Comparison of ENCODE assay signal across 23 mouse cellular contexts in genomic region chr1:160284241-160284640, GRCm38 (mm10).
DNase-seq lines count a peak whose midpoint lies in the region; ATAC-seq and TF ChIP-seq lines count a peak whose summit lies in the region.
"Had no signal": no experiment of that assay in that cellular context is flagged by ENCODE, and none has a peak within 500 bp of the region (broad histone marks: within the 10 kb centered on the region; RNA-seq: fewer than 3 reads in every experiment).

No protein-coding gene starts in this region.

- H3K36me3 ChIP-seq in forebrain, embryonic 16.5 days (ENCODE audit: control insufficient read depth, insufficient read depth) = no peaks in the 10 kb centered on the region
- H3K36me3 ChIP-seq in forebrain, embryonic 11.5 days (ENCODE audit: control insufficient read depth, insufficient read depth, low read length) = no peaks in the 10 kb centered on the region
- peaks cover 64% of the 10 kb centered on the region for H3K36me3 ChIP-seq in megakaryocyte, embryonic 14.5 days (replicated peaks; ENCODE audit: low read length)
- H3K36me3 ChIP-seq: embryonic facial prominence, embryonic 10.5 days; embryonic facial prominence, embryonic 12.5 days had no signal

- 86% methylated on average over 4 of the region's 4 CpGs for WGBS in cerebellum, adult 2 months
- WGBS in forebrain, embryonic 16.5 days = 70% methylated on average over 4 of the region's 4 CpGs
- 76% methylated on average over 4 of the region's 4 CpGs for WGBS in forebrain, embryonic 11.5 days

- peak in 1 of 2 experiments; percentile 32 for DNase-seq in cerebellum, adult 2 months
- no peak for DNase-seq in cerebellum, adult 11 months
- DNase-seq in forebrain, embryonic 11.5 days (ENCODE audit: low spot score) = no peak
- no peak for DNase-seq in layer of hippocampus, adult 2 months (ENCODE audit: low spot score in 2 of 2)
- no peak for DNase-seq in layer of hippocampus, postnatal 10 days (ENCODE audit: low spot score in 2 of 2)
- DNase-seq: adrenal gland, adult 8-10 months; adrenal gland, postnatal 14 days; adrenal gland, postnatal 36 days; B cell, adult 2 months; cerebellum, adult 18-20 months; cerebellum, adult 9-10 months; forebrain, postnatal 0 days had no signal

- no peak overlapping the region for H3K4me2 ChIP-seq in forebrain, embryonic 16.5 days (ENCODE audit: low read length)
- H3K4me2 ChIP-seq in forebrain, embryonic 11.5 days (ENCODE audit: low read depth, low read length, severe bottlenecking) = no peak overlapping the region
- H3K4me2 ChIP-seq: embryonic facial prominence, embryonic 12.5 days; forebrain, embryonic 13.5 days had no signal

- H3K27ac ChIP-seq in cerebellum, adult 2 months (ENCODE audit: insufficient read depth, low read length) = peak overlapping the region; percentile 14; the same call in 1 of the 2 replicates
- peak overlapping the region; percentile 58 for H3K27ac ChIP-seq in forebrain, embryonic 16.5 days (ENCODE audit: low read length)
- H3K27ac ChIP-seq in forebrain, embryonic 11.5 days (ENCODE audit: low read depth, low read length) = no peak overlapping the region
- H3K27ac ChIP-seq in layer of hippocampus, adult 2 months = peak overlapping the region; percentile 29; the same call in 1 of the 2 replicates
- H3K27ac ChIP-seq: embryonic facial prominence, embryonic 10.5 days; embryonic facial prominence, embryonic 12.5 days; forebrain, embryonic 13.5 days had no signal

- peaks cover 29% of the 10 kb centered on the region; the same call in 1 of the 2 replicates for H3K4me1 ChIP-seq in cerebellum, adult 2 months (ENCODE audit: control insufficient read depth, insufficient read depth, low read length)
- H3K4me1 ChIP-seq in forebrain, embryonic 16.5 days (replicated peaks; ENCODE audit: control insufficient read depth, insufficient read depth, low read length) = peaks cover 22% of the 10 kb centered on the region
- no peaks in the 10 kb centered on the region for H3K4me1 ChIP-seq in forebrain, embryonic 11.5 days (replicated peaks; ENCODE audit: control insufficient read depth, insufficient read depth, low read length)
- peaks cover 93% of the 10 kb centered on the region for H3K4me1 ChIP-seq in megakaryocyte, embryonic 14.5 days

- H3K9ac ChIP-seq in forebrain, embryonic 16.5 days (replicated peaks; ENCODE audit: low read depth, low read length) = no peak overlapping the region
- no peak overlapping the region for H3K9ac ChIP-seq in forebrain, embryonic 11.5 days (ENCODE audit: low read length)
- H3K9ac ChIP-seq: embryonic facial prominence, embryonic 12.5 days; forebrain, embryonic 13.5 days; forebrain, postnatal 0 days had no signal

- no peaks in the 10 kb centered on the region for H3K9me3 ChIP-seq in forebrain, embryonic 16.5 days (ENCODE audit: control insufficient read depth, low read length)
- H3K9me3 ChIP-seq in forebrain, embryonic 11.5 days (ENCODE audit: control insufficient read depth, low read length) = no peaks in the 10 kb centered on the region
- no peaks in the 10 kb centered on the region for H3K9me3 ChIP-seq in megakaryocyte, embryonic 14.5 days
- H3K9me3 ChIP-seq: embryonic facial prominence, embryonic 10.5 days; embryonic facial prominence, embryonic 12.5 days; forebrain, embryonic 13.5 days; G1E had no signal

- TF ChIP-seq CTCF in cerebellum, adult 2 months (IDR thresholded peaks at IDR 0.05; ENCODE audit: borderline replicate concordance, insufficient read depth, low read depth, low read length) = no peak
- no peak for TF ChIP-seq CTCF in layer of hippocampus, adult 2 months (conservative IDR thresholded peaks at IDR 0.05)

- no peak for ATAC-seq in forebrain, embryonic 16.5 days
- no peak for ATAC-seq in forebrain, embryonic 11.5 days (replicated peaks; ENCODE audit: low FRiP score)
- ATAC-seq in megakaryocyte, adult 5-6 weeks (ENCODE audit: poor library complexity, severe bottlenecking) = no peak
- ATAC-seq: activated CD4-positive, CD25-positive, alpha-beta regulatory T cell, adult 4 months; CD4-positive, CD25-positive, alpha-beta regulatory T cell, adult 4 months; forebrain, embryonic 13.5 days; forebrain, postnatal 0 days; Patski had no signal

- no peaks in the 10 kb centered on the region for H3K27me3 ChIP-seq in cerebellum, adult 2 months (ENCODE audit: control insufficient read depth, insufficient read depth, low read length)
- no peaks in the 10 kb centered on the region for H3K27me3 ChIP-seq in forebrain, embryonic 16.5 days (replicated peaks; ENCODE audit: control insufficient read depth, insufficient read depth, low read length)
- no peaks in the 10 kb centered on the region for H3K27me3 ChIP-seq in forebrain, embryonic 11.5 days (ENCODE audit: control insufficient read depth, insufficient read depth, low read length)
- H3K27me3 ChIP-seq in megakaryocyte, embryonic 14.5 days (replicated peaks) = no peaks in the 10 kb centered on the region
- H3K27me3 ChIP-seq: CH12.LX; embryonic facial prominence, embryonic 12.5 days; forebrain, embryonic 13.5 days; Patski had no signal

- no peak for TF ChIP-seq POLR2A in cerebellum, adult 2 months (IDR thresholded peaks at IDR 0.05; ENCODE audit: borderline replicate concordance, insufficient read depth, low read length)

- H3K4me3 ChIP-seq in cerebellum, adult 2 months (replicated peaks; ENCODE audit: insufficient read depth, low read depth, low read length) = no peak overlapping the region
- no peak overlapping the region for H3K4me3 ChIP-seq in forebrain, embryonic 16.5 days (replicated peaks; ENCODE audit: low read length)
- no peak overlapping the region for H3K4me3 ChIP-seq in forebrain, embryonic 11.5 days (ENCODE audit: low read depth, low read length)
- no peak overlapping the region for H3K4me3 ChIP-seq in layer of hippocampus, adult 2 months
- H3K4me3 ChIP-seq in megakaryocyte, embryonic 14.5 days (replicated peaks) = peak overlapping the region; percentile 87
- H3K4me3 ChIP-seq: embryonic facial prominence, embryonic 10.5 days; embryonic facial prominence, embryonic 12.5 days; forebrain, embryonic 13.5 days had no signal
